15 mouse cellular contexts compared by ENCODE assay signal in genomic region chr1:184878860-184879259, GRCm38 (mm10). TPM values are rescaled to one million over a fixed set of nuclear protein-coding genes. Genes with fewer than 3 reads are reported as not detected.
DNase-seq lines count a peak whose midpoint lies in the region; ATAC-seq and TF ChIP-seq lines count a peak whose summit lies in the region.
"Had no signal": no experiment of that assay in that cellular context is flagged by ENCODE, and none has a peak within 500 bp of the region (broad histone marks: within the 10 kb centered on the region; RNA-seq: fewer than 3 reads in every experiment).

No protein-coding gene starts in this region.

- peak overlapping the region; percentile 23 for H3K4me3 ChIP-seq in heart, adult 2 months
- H3K4me3 ChIP-seq in cortical plate, adult 2 months (ENCODE audit: insufficient read depth, low read length), result no peak overlapping the region
- no peak overlapping the region for H3K4me3 ChIP-seq in kidney, embryonic 14.5 days (ENCODE audit: low read length)
- no peak overlapping the region for H3K4me3 ChIP-seq in limb, embryonic 13.5 days
- H3K4me3 ChIP-seq in embryonic facial prominence, embryonic 10.5 days, result no peak overlapping the region
- H3K4me3 ChIP-seq: forebrain, embryonic 12.5 days; heart, embryonic 15.5 days had no signal

- intact Hi-C loops in heart, adult 2 months (cut with DNase I), result no loop called here

- H3K9me3 ChIP-seq in kidney, embryonic 14.5 days (ENCODE audit: control insufficient read depth, low read length), result no peaks in the 10 kb centered on the region; the same call in 1 of the 2 replicates
- no peaks in the 10 kb centered on the region for H3K9me3 ChIP-seq in limb, embryonic 13.5 days
- no peaks in the 10 kb centered on the region for H3K9me3 ChIP-seq in embryonic facial prominence, embryonic 10.5 days
- H3K9me3 ChIP-seq: forebrain, embryonic 12.5 days; heart, embryonic 15.5 days had no signal

- no peaks in the 10 kb centered on the region; the same call in 1 of the 2 replicates for H3K27me3 ChIP-seq in heart, adult 2 months (ENCODE audit: control insufficient read depth, insufficient read depth, low read length)
- peaks cover 30% of the 10 kb centered on the region for H3K27me3 ChIP-seq in kidney, embryonic 14.5 days (ENCODE audit: control insufficient read depth, insufficient read depth, low read length)
- H3K27me3 ChIP-seq in limb, embryonic 13.5 days, result peaks cover 38% of the 10 kb centered on the region
- H3K27me3 ChIP-seq in embryonic facial prominence, embryonic 10.5 days (replicated peaks; ENCODE audit: low read depth, poor library complexity, severe bottlenecking), result peaks cover 55% of the 10 kb centered on the region

- no peak overlapping the region for H3K4me2 ChIP-seq in kidney, embryonic 14.5 days (replicated peaks; ENCODE audit: low read depth, low read length)
- H3K4me2 ChIP-seq in limb, embryonic 13.5 days (replicated peaks), result no peak overlapping the region
- H3K4me2 ChIP-seq: forebrain, embryonic 12.5 days; heart, embryonic 15.5 days had no signal

- peak; percentile 14; the same call in 1 of the 2 replicates for ATAC-seq in kidney, embryonic 14.5 days (ENCODE audit: low FRiP score, low TSS enrichment)
- no peak for ATAC-seq in limb, embryonic 13.5 days (ENCODE audit: low FRiP score, low read depth)
- ATAC-seq: activated CD4-positive, CD25-positive, alpha-beta regulatory T cell, adult 4 months had no signal

- H3K36me3 ChIP-seq in heart, adult 2 months (ENCODE audit: control insufficient read depth, insufficient read depth, low read length), result no peaks in the 10 kb centered on the region
- H3K36me3 ChIP-seq in kidney, embryonic 14.5 days (ENCODE audit: control insufficient read depth, insufficient read depth, low read length), result no peaks in the 10 kb centered on the region
- no peaks in the 10 kb centered on the region for H3K36me3 ChIP-seq in limb, embryonic 13.5 days
- no peaks in the 10 kb centered on the region for H3K36me3 ChIP-seq in embryonic facial prominence, embryonic 10.5 days (replicated peaks)
- H3K36me3 ChIP-seq: forebrain, embryonic 12.5 days; heart, embryonic 15.5 days had no signal

- no peak for TF ChIP-seq POLR2A in heart, adult 2 months (IDR thresholded peaks at IDR 0.05; ENCODE audit: insufficient read depth, low read depth, low read length)
- no peak for TF ChIP-seq POLR2A in cortical plate, adult 2 months (IDR thresholded peaks at IDR 0.05; ENCODE audit: extremely low read depth, insufficient read depth, low read length)

- WGBS in heart, adult 2 months, result 86% methylated on average over 6 of the region's 6 CpGs
- 65% methylated on average over 6 of the region's 6 CpGs for WGBS in kidney, embryonic 14.5 days
- WGBS in limb, embryonic 13.5 days, result 56% methylated on average over 6 of the region's 6 CpGs
- 82% methylated on average over 6 of the region's 6 CpGs for WGBS in embryonic facial prominence, embryonic 10.5 days

- no peak for TF ChIP-seq CTCF in heart, adult 2 months (IDR thresholded peaks at IDR 0.05)
- TF ChIP-seq CTCF in cortical plate, adult 2 months (IDR thresholded peaks at IDR 0.05; ENCODE audit: extremely low read depth, insufficient read depth, low read length), result no peak

- no peak overlapping the region for H3K27ac ChIP-seq in heart, adult 2 months
- peak overlapping the region; percentile 59; the same call in 1 of the 2 replicates for H3K27ac ChIP-seq in cortical plate, adult 2 months (ENCODE audit: insufficient read depth, low read length)
- no peak overlapping the region; the same call in 1 of the 2 replicates for H3K27ac ChIP-seq in kidney, embryonic 14.5 days (ENCODE audit: low read depth, low read length)
- peak overlapping the region; percentile 39; the same call in 1 of the 2 replicates for H3K27ac ChIP-seq in limb, embryonic 13.5 days
- no peak overlapping the region for H3K27ac ChIP-seq in embryonic facial prominence, embryonic 10.5 days (replicated peaks)
- H3K27ac ChIP-seq: forebrain, embryonic 12.5 days; heart, embryonic 15.5 days had no signal

- peaks cover 4% of the 10 kb centered on the region; the same call in 1 of the 2 replicates for H3K4me1 ChIP-seq in heart, adult 2 months (ENCODE audit: control insufficient read depth, insufficient read depth, low read length)
- peaks cover 2% of the 10 kb centered on the region for H3K4me1 ChIP-seq in cortical plate, adult 2 months (ENCODE audit: control insufficient read depth, insufficient read depth, low read length)
- peaks cover 7% of the 10 kb centered on the region; the same call in 1 of the 2 replicates for H3K4me1 ChIP-seq in kidney, embryonic 14.5 days (ENCODE audit: control insufficient read depth, insufficient read depth, low read length)
- peaks cover 18% of the 10 kb centered on the region for H3K4me1 ChIP-seq in limb, embryonic 13.5 days
- H3K4me1 ChIP-seq in embryonic facial prominence, embryonic 10.5 days, result peaks cover 22% of the 10 kb centered on the region

- no peaks in the 10 kb centered on the region for H3K79me2 ChIP-seq in heart, adult 2 months (replicated peaks; ENCODE audit: control insufficient read depth, insufficient read depth, low read length)

- DNase-seq in heart, adult 2 months, result no peak
- no peak for DNase-seq in heart, adult 9 months (ENCODE audit: low spot score in 2 of 2)
- no peak for DNase-seq in spleen, adult 12 weeks (ENCODE audit: low spot score)
- DNase-seq in embryonic facial prominence, embryonic 10.5 days (ENCODE audit: low spot score), result no peak
- no peak for DNase-seq in ovary, adult 18-20 months (ENCODE audit: low spot score)
- DNase-seq: cerebellum, adult 11 months; cerebellum, postnatal 36 days; lung, postnatal 14 days; thymus, postnatal 36 days had no signal

- no peak for TF ChIP-seq EP300 in heart, adult 2 months (IDR thresholded peaks at IDR 0.05; ENCODE audit: insufficient read depth, low read depth, low read length)

- H3K9ac ChIP-seq in heart, adult 2 months (ENCODE audit: low read depth, low read length), result no peak overlapping the region
- H3K9ac ChIP-seq in kidney, embryonic 14.5 days (ENCODE audit: low read depth, low read length), result no peak overlapping the region
- 0 out of 2 replicates have a peak overlapping the region, but pooled peaks have one; percentile 19 for H3K9ac ChIP-seq in limb, embryonic 13.5 days
- H3K9ac ChIP-seq: forebrain, embryonic 12.5 days; heart, embryonic 15.5 days had no signal

RNA-seq across cellular contexts. Expression of gene C130074G19Rik, which starts 4.2 kb away (rescaled TPM):
- total RNA-seq in heart, adult 2 months (2021), result 10 to 100 TPM; 13.5 to 18.8 TPM
- 7.3 and 10.7 TPM in 2 replicates for polyA plus RNA-seq in heart, adult 2 months (2012; rRNA removed)
- 35.9 and 42.1 TPM in 2 replicates for polyA plus RNA-seq in cortical plate, adult 2 months (2012; rRNA removed)
- 2.2 and 2.3 TPM in 2 replicates for polyA plus RNA-seq in kidney, embryonic 14.5 days (2014; fragmentation: Nextera tagmentation; extraction: Ambion mirVana)
- 1.1 and 1.6 TPM in 2 replicates for polyA plus RNA-seq in limb, embryonic 13.5 days (2015; fragmentation: Nextera tagmentation; extraction: Ambion mirVana)
- polyA plus RNA-seq in embryonic facial prominence, embryonic 10.5 days (2016; fragmentation: Nextera tagmentation; extraction: Ambion mirVana), result 0.49 and 0.64 TPM in 2 replicates
- polyA plus RNA-seq: activated CD4-positive, CD25-positive, alpha-beta regulatory T cell, adult 4 months had no signal

RNA-seq across cellular contexts. Expression of gene Marc2, which starts 32.6 kb away (rescaled TPM):
- total RNA-seq in heart, adult 2 months (2021), result 100 to 1,000 TPM; 106 to 146 TPM
- 41.6 and 56.6 TPM in 2 replicates for polyA plus RNA-seq in heart, adult 2 months (2012; rRNA removed)
- 100 and 105 TPM in 2 replicates for polyA plus RNA-seq in cortical plate, adult 2 months (2012; rRNA removed)
- polyA plus RNA-seq in kidney, embryonic 14.5 days (2014; fragmentation: Nextera tagmentation; extraction: Ambion mirVana), result 177 and 178 TPM in 2 replicates
- polyA plus RNA-seq in limb, embryonic 13.5 days (2015; fragmentation: Nextera tagmentation; extraction: Ambion mirVana), result 167 and 203 TPM in 2 replicates
- 78.9 and 82.0 TPM in 2 replicates for polyA plus RNA-seq in embryonic facial prominence, embryonic 10.5 days (2016; fragmentation: Nextera tagmentation; extraction: Ambion mirVana)

Comparison
In these comparisons a context has a peak if more than half of its experiments do, and no peak if none do; other contexts are left out.
1. H3K27ac ChIP-seq: peak in cortical plate, adult 2 months (single experiment) and limb, embryonic 13.5 days (single experiment); none in heart, adult 2 months (single experiment), kidney, embryonic 14.5 days (single experiment) and embryonic facial prominence, embryonic 10.5 days (single experiment).